Mouse (Mus musculus) stomach, embryonic 16.5 days (tissue): ENCODE data around the gene Pigg. TPM values are rescaled to one million over a fixed set of nuclear protein-coding genes. Genes with fewer than 3 reads are reported as not detected.
A peak's percentile ranks its signal among the peaks of the same experiment; 100 is the strongest.

ENCODE experiments used
- ATAC-seq: fragments of 200-750 bp; cut with Nextera tagmentation; 2 replicates; pipeline ENCODE4 v1.8.0; 2017; ENCODE audit warnings: moderate number of reproducible peaks, moderate TSS enrichment; ENCODE audit not compliant: insufficient read depth, low FRiP score
- H3K27ac ChIP-seq: fragments of 300-500 bp; sonication (generic); 2 replicates; pipeline ENCODE4 v1.5.1; 2014; ENCODE audit warnings: low read length
- H3K27me3 ChIP-seq: fragments of 300-500 bp; sonication (generic); 2 replicates; pipeline ENCODE4 v1.6.1; 2014; ENCODE audit warnings: low read length, control low read depth, mixed read lengths; ENCODE audit not compliant: control insufficient read depth, insufficient read depth
- H3K36me3 ChIP-seq: fragments of 300-500 bp; sonication (generic); 2 replicates; pipeline ENCODE4 v1.6.1; 2014; ENCODE audit warnings: low read length; ENCODE audit not compliant: control insufficient read depth, insufficient read depth
- H3K4me1 ChIP-seq: fragments of 300-500 bp; sonication (generic); 2 replicates; pipeline ENCODE4 v1.6.1; 2014; ENCODE audit warnings: low read length, control low read depth, mixed read lengths; ENCODE audit not compliant: control insufficient read depth, insufficient read depth
- H3K4me2 ChIP-seq: fragments of 300-500 bp; sonication (generic); 2 replicates; pipeline ENCODE4 v1.6.1; 2014; ENCODE audit warnings: low read depth, low read length, mixed read lengths
- H3K4me3 ChIP-seq: fragments of 300-500 bp; sonication (generic); replicated peaks from 2 replicates; pipeline ENCODE4 v1.5.1; 2014; ENCODE audit warnings: mild to moderate bottlenecking, low read length
- H3K9ac ChIP-seq: fragments of 300-500 bp; sonication (generic); 2 replicates; pipeline ENCODE4 v1.6.1; 2014; ENCODE audit warnings: low read length
- H3K9me3 ChIP-seq: fragments of 300-500 bp; sonication (generic); replicated peaks from 2 replicates; pipeline ENCODE4 v1.6.1; 2016; ENCODE audit warnings: low read length, control low read depth; ENCODE audit not compliant: control insufficient read depth
- WGBS: fragments of 180-500 bp; shearing (Covaris S2); extraction: QIAGEN DNeasy Blood & Tissue Kit; methylation state at CpG from one replicate; pipeline ENCODE4 v1.1.7; 2014; 5-methylcytosine and 5-hydroxymethylcytosine counted together
- polyA plus RNA-seq: library from polyadenylated mRNA; unstranded; fragments of >200 nt; fragmentation: Nextera tagmentation; extraction: Ambion mirVana; gene quantifications from 2 replicates; pipeline ENCODE4 v1.2.1, GENCODE M21; 2015

Gene Pigg
- polyA plus RNA-seq, 1 experiment from 2014 or later = 8.0 TPM

GRCm38 (mm10) chr5:108347843-108348242 lies 35.4 kb downstream of the Pigg start:
- Histone ChIP-seq H3K4me1 (no peaks in the 10 kb centered on the region), H3K9ac (no peak overlapping the region), H3K4me3 (no peak overlapping the region), H3K36me3 (0 out of 2 replicates have a peak, but pooled peaks cover 4% of the 10 kb centered on the region), H3K27ac (no peak overlapping the region), H3K27me3 (no peaks in the 10 kb centered on the region), H3K4me2 (no peak overlapping the region), H3K9me3 (no peaks in the 10 kb centered on the region)
- WGBS = 81% methylated on average over 6 of the region's 6 CpGs
- no peak for ATAC-seq

- H3K27ac ChIP-seq = no peak overlapping the region
- H3K4me1 ChIP-seq = no peaks in the 10 kb centered on the region
- ATAC-seq = no peak
- H3K9ac ChIP-seq = no peak overlapping the region
- 0 out of 2 replicates have a peak, but pooled peaks cover 4% of the 10 kb centered on the region for H3K36me3 ChIP-seq
- H3K4me2 ChIP-seq = no peak overlapping the region
- 94% methylated on average over 9 of the region's 9 CpGs for WGBS
- no peaks in the 10 kb centered on the region for H3K9me3 ChIP-seq
- no peak overlapping the region for H3K4me3 ChIP-seq
- H3K27me3 ChIP-seq = no peaks in the 10 kb centered on the region
Measured at GRCm38 (mm10) chr5:108349511-108350148, 37.2 kb downstream of the Pigg start.

GRCm38 (mm10) chr5:108354056-108354455 lies 41.6 kb downstream of the Pigg start:
- Histone ChIP-seq H3K36me3 (0 out of 2 replicates have a peak, but pooled peaks cover 4% of the 10 kb centered on the region), H3K9me3 (no peaks in the 10 kb centered on the region), H3K4me3 (no peak overlapping the region), H3K4me2 (no peak overlapping the region), H3K27me3 (no peaks in the 10 kb centered on the region), H3K27ac (no peak overlapping the region), H3K4me1 (no peaks in the 10 kb centered on the region), H3K9ac (no peak overlapping the region)
- no peak for ATAC-seq
- WGBS = 74% methylated on average over 2 of the region's 2 CpGs

- Histone ChIP-seq H3K9me3 (no peaks in the 10 kb centered on the region), H3K9ac (no peak overlapping the region), H3K36me3 (no peaks in the 10 kb centered on the region), H3K27ac (no peak overlapping the region), H3K4me1 (no peaks in the 10 kb centered on the region), H3K27me3 (peaks cover 3% of the 10 kb centered on the region), H3K4me3 (no peak overlapping the region), H3K4me2 (no peak overlapping the region)
- ATAC-seq = no peak
- 81% methylated on average over 1 of the region's 1 CpGs for WGBS
Measured at GRCm38 (mm10) chr5:108357862-108358261, 45.5 kb downstream of the Pigg start.

- 85% methylated on average over 9 of the region's 9 CpGs for WGBS
- no peak overlapping the region for H3K4me2 ChIP-seq
- ATAC-seq = no peak
Measured at GRCm38 (mm10) chr5:108359491-108359890, 47.1 kb downstream of the Pigg start.

GRCm38 (mm10) chr5:108360211-108360610 lies 47.8 kb downstream of the Pigg start:
- no peak overlapping the region for H3K9ac ChIP-seq
- no peaks in the 10 kb centered on the region for H3K9me3 ChIP-seq
- no peak overlapping the region for H3K4me3 ChIP-seq
- H3K27ac ChIP-seq = no peak overlapping the region
- H3K36me3 ChIP-seq = no peaks in the 10 kb centered on the region
- no peak for ATAC-seq
- no peaks in the 10 kb centered on the region for H3K4me1 ChIP-seq
- H3K4me2 ChIP-seq = no peak overlapping the region
- H3K27me3 ChIP-seq = peaks cover 22% of the 10 kb centered on the region
- WGBS = 79% methylated on average over 4 of the region's 4 CpGs

More at GRCm38 (mm10) chr5:108359491-108359890, 47.1 kb downstream of the Pigg start:
- Histone ChIP-seq H3K27me3 (peaks cover 15% of the 10 kb centered on the region), H3K4me1 (no peaks in the 10 kb centered on the region), H3K36me3 (no peaks in the 10 kb centered on the region), H3K9me3 (no peaks in the 10 kb centered on the region), H3K9ac (no peak overlapping the region), H3K27ac (no peak overlapping the region), H3K4me3 (no peak overlapping the region)

GRCm38 (mm10) chr5:108362330-108362729 lies 49.9 kb downstream of the Pigg start:
- H3K4me3 ChIP-seq = no peak overlapping the region
- WGBS = 32% methylated on average over 3 of the region's 3 CpGs
- peaks cover 42% of the 10 kb centered on the region for H3K27me3 ChIP-seq
- H3K9me3 ChIP-seq = no peaks in the 10 kb centered on the region
- peaks cover 7% of the 10 kb centered on the region for H3K4me1 ChIP-seq
- no peak overlapping the region for H3K9ac ChIP-seq
- no peak for ATAC-seq
- H3K4me2 ChIP-seq = no peak overlapping the region
- no peaks in the 10 kb centered on the region for H3K36me3 ChIP-seq
- H3K27ac ChIP-seq = no peak overlapping the region

GRCm38 (mm10) chr5:108366328-108366983 lies 54.0 kb downstream of the Pigg start:
- Histone ChIP-seq H3K9ac (peak overlapping the region; percentile 52; the same call in 1 of the 2 replicates), H3K4me2 (peak overlapping the region; percentile 97), H3K27me3 (peaks cover 82% of the 10 kb centered on the region), H3K36me3 (no peaks in the 10 kb centered on the region), H3K4me3 (peak overlapping the region; percentile 56), H3K4me1 (peaks cover 20% of the 10 kb centered on the region), H3K9me3 (no peaks in the 10 kb centered on the region), H3K27ac (no peak overlapping the region)
- ATAC-seq = no peak
- 3% methylated on average over 57 of the region's 60 CpGs for WGBS
